Mouse (Mus musculus) heart, postnatal 0 days (tissue): ENCODE data around the gene Dlg2.

ENCODE experiments used
- CTCF ChIP-seq: IDR thresholded peaks from 2 replicates; pipeline ENCODE4 v1.5.1; 2016; ENCODE audit warnings: antibody characterized with exemption, control low read depth, low read depth
- EP300 ChIP-seq: IDR thresholded peaks from 2 replicates; pipeline ENCODE4 v1.6.1; 2016; ENCODE audit warnings: antibody characterized with exemption, low read depth

GRCm38 (mm10) chr7:90841276-90841675, 364.8 kb downstream of the Dlg2 start:
- TF ChIP-seq CTCF, result no peak
- TF ChIP-seq EP300, result no peak
